Mouse (Mus musculus): ENCODE data around the gene Mmd. TPM values are rescaled to one million over a fixed set of nuclear protein-coding genes. Genes with fewer than 3 reads are reported as not detected.

Mmd gene
- polyA plus RNA-seq, 1 experiment from 2014 or later, result 148 TPM

DNA sequence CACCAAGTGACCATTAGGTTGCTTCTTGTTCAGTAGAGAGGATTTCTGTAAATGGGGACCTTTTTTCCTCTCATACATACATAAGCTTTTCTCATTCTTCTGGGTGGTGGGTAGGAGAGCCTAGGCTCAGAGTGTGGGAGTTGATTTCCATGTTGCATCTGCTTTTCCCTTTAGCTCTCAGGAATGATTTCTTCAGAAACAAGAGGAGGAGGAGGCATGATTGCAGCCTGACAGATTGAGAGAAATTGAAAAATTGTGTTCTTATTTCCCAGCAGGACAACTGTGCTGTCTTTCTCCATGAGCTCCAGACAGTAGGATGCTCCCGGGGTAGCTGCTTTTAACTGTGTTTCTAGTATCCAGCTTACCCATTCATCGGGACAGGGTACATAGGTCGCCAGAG lies 5.3 kb downstream of the Mmd start:
- Histone ChIP-seq H3K9ac (ENCODE audit: low read depth, low read length) (no peak overlapping the region), H3K4me1 (ENCODE audit: control insufficient read depth, insufficient read depth, low read length) (peaks cover 25% of the 10 kb centered on the region), H3K9me3 (replicated peaks; ENCODE audit: control insufficient read depth, low read length, poor library complexity, severe bottlenecking) (no peaks in the 10 kb centered on the region), H3K27me3 (ENCODE audit: control insufficient read depth, insufficient read depth, low read depth, low read length) (no peaks in the 10 kb centered on the region), H3K27ac (ENCODE audit: low read length) (no peak overlapping the region), H3K4me3 (ENCODE audit: low read depth, low read length) (no peak overlapping the region), H3K4me2 (ENCODE audit: low read length) (no peak overlapping the region), H3K36me3 (ENCODE audit: control insufficient read depth, insufficient read depth, low read length) (0 out of 2 replicates have a peak, but pooled peaks cover 3% of the 10 kb centered on the region)
- ATAC-seq, result no peak
- WGBS, result 88% methylated on average over 3 of the region's 3 CpGs

DNA sequence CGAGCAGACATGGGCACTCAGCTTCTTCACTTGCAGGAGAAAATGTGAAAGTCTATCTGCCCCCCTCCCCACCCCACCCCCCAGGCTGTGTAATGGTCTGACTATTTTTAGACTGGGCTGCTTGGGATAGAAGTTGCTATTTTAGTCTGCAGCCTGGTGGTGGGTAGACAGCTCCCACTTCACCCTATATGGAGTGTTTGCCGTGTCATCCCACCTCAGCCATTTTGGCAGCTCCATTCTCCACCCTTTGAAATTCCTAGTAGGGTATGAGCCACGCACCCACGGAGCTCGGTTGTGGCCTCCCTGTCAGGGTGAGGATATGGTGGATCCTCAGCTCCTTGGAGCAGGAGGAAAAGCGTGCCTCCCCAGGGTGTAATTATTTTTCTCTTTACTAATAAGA lies 6.4 kb downstream of the Mmd start:
- H3K4me2 ChIP-seq (ENCODE audit: low read length), result no peak overlapping the region
- peaks cover 10% of the 10 kb centered on the region for H3K36me3 ChIP-seq (ENCODE audit: control insufficient read depth, insufficient read depth, low read length)
- 76% methylated on average over 6 of the region's 6 CpGs for WGBS
- ATAC-seq, result no peak
- H3K4me1 ChIP-seq (ENCODE audit: control insufficient read depth, insufficient read depth, low read length), result peaks cover 19% of the 10 kb centered on the region
- no peak overlapping the region for H3K9ac ChIP-seq (ENCODE audit: low read depth, low read length)
- no peak overlapping the region for H3K4me3 ChIP-seq (ENCODE audit: low read depth, low read length)
- no peak overlapping the region for H3K27ac ChIP-seq (ENCODE audit: low read length)
- H3K9me3 ChIP-seq (replicated peaks; ENCODE audit: control insufficient read depth, low read length, poor library complexity, severe bottlenecking), result no peaks in the 10 kb centered on the region
- no peaks in the 10 kb centered on the region for H3K27me3 ChIP-seq (ENCODE audit: control insufficient read depth, insufficient read depth, low read depth, low read length)

DNA sequence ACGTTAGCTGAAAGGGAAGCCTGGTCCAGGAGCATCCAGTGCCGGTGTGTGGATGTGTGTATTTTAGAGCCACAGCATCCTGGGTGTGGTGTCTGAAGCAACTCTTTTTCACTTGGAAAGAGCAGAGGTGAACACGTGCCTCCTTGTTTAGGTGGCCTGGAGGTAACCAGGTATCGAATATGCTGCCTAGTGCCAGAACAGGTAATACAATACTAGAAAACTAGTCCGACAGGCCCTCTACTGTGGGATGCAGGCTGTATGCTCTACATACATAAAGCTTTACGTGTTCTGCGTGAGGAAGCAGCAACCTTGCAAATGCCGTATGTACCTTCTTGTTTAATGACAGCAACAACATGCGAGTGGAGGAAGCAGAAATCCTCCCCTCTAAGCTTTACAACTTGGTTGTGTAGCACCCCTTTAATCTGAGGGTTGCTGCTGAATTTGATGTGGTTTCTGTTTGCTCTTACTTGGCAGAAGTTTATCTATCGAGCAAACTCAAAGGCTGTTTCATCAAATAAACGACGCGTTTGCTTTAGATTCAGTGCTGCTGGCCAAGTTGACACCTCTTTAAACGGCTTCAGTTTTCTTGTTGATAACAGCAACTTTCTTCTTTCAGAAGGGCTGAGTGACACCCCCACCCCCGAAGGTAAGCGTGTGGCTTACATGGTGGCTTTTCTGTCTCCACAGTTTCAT lies 7.7 kb downstream of the Mmd start:
- H3K36me3 ChIP-seq (ENCODE audit: control insufficient read depth, insufficient read depth, low read length), result peaks cover 20% of the 10 kb centered on the region
- peaks cover 12% of the 10 kb centered on the region for H3K4me1 ChIP-seq (ENCODE audit: control insufficient read depth, insufficient read depth, low read length)
- no peak overlapping the region for H3K27ac ChIP-seq (ENCODE audit: low read length)
- H3K4me2 ChIP-seq (ENCODE audit: low read length), result no peak overlapping the region
- no peak overlapping the region for H3K9ac ChIP-seq (ENCODE audit: low read depth, low read length)
- WGBS, result 92% methylated on average over 16 of the region's 16 CpGs
- no peaks in the 10 kb centered on the region for H3K9me3 ChIP-seq (replicated peaks; ENCODE audit: control insufficient read depth, low read length, poor library complexity, severe bottlenecking)
- H3K27me3 ChIP-seq (ENCODE audit: control insufficient read depth, insufficient read depth, low read depth, low read length), result no peaks in the 10 kb centered on the region
- no peak overlapping the region for H3K4me3 ChIP-seq (ENCODE audit: low read depth, low read length)
- no peak for ATAC-seq

DNA sequence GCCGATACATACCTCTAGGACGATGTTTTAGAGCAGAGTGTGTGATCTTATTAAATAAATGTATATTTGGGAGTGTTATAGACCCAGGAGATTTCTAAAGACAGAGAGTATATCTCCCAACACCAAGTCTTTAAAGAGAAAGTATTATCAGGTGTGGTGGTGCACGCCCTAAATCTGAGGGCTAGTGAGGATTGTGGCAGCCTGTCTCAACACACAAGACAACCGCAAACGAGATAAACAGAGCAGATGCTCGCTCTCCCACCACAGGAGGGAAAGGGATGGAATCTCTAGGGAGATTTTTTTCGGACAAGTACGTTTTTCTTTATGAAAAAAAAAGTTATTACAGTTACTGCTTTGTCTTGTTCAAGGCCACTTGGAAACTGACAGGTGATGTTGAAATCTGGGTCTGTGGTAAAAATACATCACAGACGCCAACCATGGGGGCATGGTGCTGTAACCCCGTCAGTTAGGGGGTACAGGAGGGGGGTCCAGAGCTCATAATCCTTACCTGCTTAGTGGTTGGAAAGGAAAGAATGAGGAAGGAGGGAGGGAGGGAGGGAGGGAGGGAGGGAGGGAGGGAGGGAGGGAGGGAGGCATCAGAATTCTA lies 9.2 kb downstream of the Mmd start:
- Histone ChIP-seq H3K36me3 (ENCODE audit: control insufficient read depth, insufficient read depth, low read length) (peaks cover 28% of the 10 kb centered on the region), H3K9ac (ENCODE audit: low read depth, low read length) (no peak overlapping the region), H3K27ac (ENCODE audit: low read length) (no peak overlapping the region), H3K27me3 (ENCODE audit: control insufficient read depth, insufficient read depth, low read depth, low read length) (no peaks in the 10 kb centered on the region), H3K4me2 (ENCODE audit: low read length) (no peak overlapping the region), H3K9me3 (replicated peaks; ENCODE audit: control insufficient read depth, low read length, poor library complexity, severe bottlenecking) (no peaks in the 10 kb centered on the region), H3K4me3 (ENCODE audit: low read depth, low read length) (no peak overlapping the region), H3K4me1 (ENCODE audit: control insufficient read depth, insufficient read depth, low read length) (peaks cover 2% of the 10 kb centered on the region)
- no peak for ATAC-seq
- WGBS, result 84% methylated on average over 10 of the region's 10 CpGs

GRCm38 (mm10) chr11:90259071-90259470 lies 9.8 kb downstream of the Mmd start:
- ATAC-seq, result no peak
- H3K4me1 ChIP-seq (ENCODE audit: control insufficient read depth, insufficient read depth, low read length), result peaks cover 2% of the 10 kb centered on the region
- peaks cover 28% of the 10 kb centered on the region for H3K36me3 ChIP-seq (ENCODE audit: control insufficient read depth, insufficient read depth, low read length)
- no peaks in the 10 kb centered on the region for H3K9me3 ChIP-seq (replicated peaks; ENCODE audit: control insufficient read depth, low read length, poor library complexity, severe bottlenecking)
- no peak overlapping the region for H3K27ac ChIP-seq (ENCODE audit: low read length)
- H3K4me2 ChIP-seq (ENCODE audit: low read length), result no peak overlapping the region
- no peaks in the 10 kb centered on the region for H3K27me3 ChIP-seq (ENCODE audit: control insufficient read depth, insufficient read depth, low read depth, low read length)
- 68% methylated on average over 4 of the region's 4 CpGs for WGBS
- H3K4me3 ChIP-seq (ENCODE audit: low read depth, low read length), result no peak overlapping the region
- no peak overlapping the region for H3K9ac ChIP-seq (ENCODE audit: low read depth, low read length)

DNA sequence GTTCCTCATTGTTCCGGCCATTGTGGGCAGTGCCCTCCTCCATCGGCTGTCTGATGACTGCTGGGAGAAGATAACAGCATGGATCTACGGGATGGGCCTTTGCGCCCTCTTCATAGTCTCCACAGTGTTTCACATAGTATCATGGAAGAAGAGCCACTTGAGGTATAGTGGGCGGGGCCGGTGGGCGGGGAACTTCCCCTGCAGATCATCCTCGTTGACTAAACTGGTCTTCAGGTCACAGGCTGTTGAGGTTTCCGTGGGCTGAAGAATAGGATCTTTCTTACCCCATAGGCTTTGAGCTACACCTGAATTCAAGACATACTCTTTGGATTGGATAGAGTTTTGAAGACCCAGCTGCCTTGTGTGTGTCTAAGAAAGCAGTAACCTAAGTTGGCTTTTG lies 10.6 kb downstream of the Mmd start:
- peaks cover 32% of the 10 kb centered on the region for H3K36me3 ChIP-seq (ENCODE audit: control insufficient read depth, insufficient read depth, low read length)
- H3K9me3 ChIP-seq (replicated peaks; ENCODE audit: control insufficient read depth, low read length, poor library complexity, severe bottlenecking), result no peaks in the 10 kb centered on the region
- WGBS, result 87% methylated on average over 9 of the region's 9 CpGs
- H3K4me1 ChIP-seq (ENCODE audit: control insufficient read depth, insufficient read depth, low read length), result peaks cover 2% of the 10 kb centered on the region
- H3K4me3 ChIP-seq (ENCODE audit: low read depth, low read length), result no peak overlapping the region
- no peaks in the 10 kb centered on the region for H3K27me3 ChIP-seq (ENCODE audit: control insufficient read depth, insufficient read depth, low read depth, low read length)
- no peak overlapping the region for H3K27ac ChIP-seq (ENCODE audit: low read length)
- H3K9ac ChIP-seq (ENCODE audit: low read depth, low read length), result no peak overlapping the region
- ATAC-seq, result no peak
- no peak overlapping the region for H3K4me2 ChIP-seq (ENCODE audit: low read length)

DNA sequence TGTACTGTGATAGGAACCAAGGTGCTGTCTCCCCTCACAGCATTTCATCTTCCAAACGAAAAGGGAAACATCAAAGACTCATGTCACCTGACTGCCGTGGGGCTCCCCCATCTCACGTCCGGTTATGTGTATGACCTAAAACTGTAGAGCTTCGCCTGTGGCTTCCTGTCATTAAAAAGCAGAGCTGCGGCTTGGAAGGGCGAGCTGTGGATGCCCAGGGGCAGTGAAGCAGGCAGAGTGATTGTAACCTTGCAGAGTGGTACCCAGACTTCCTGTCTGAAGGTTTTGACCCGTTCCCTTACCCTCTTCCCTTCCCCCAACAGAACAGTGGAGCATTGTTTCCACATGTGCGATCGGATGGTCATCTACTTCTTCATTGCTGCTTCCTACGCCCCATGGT lies 14.9 kb downstream of the Mmd start:
- peaks cover 31% of the 10 kb centered on the region for H3K36me3 ChIP-seq (ENCODE audit: control insufficient read depth, insufficient read depth, low read length)
- H3K27ac ChIP-seq (ENCODE audit: low read length), result no peak overlapping the region
- H3K9ac ChIP-seq (ENCODE audit: low read depth, low read length), result no peak overlapping the region
- no peak for ATAC-seq
- 91% methylated on average over 11 of the region's 11 CpGs for WGBS
- H3K4me1 ChIP-seq (ENCODE audit: control insufficient read depth, insufficient read depth, low read length), result peaks cover 2% of the 10 kb centered on the region
- H3K27me3 ChIP-seq (ENCODE audit: control insufficient read depth, insufficient read depth, low read depth, low read length), result no peaks in the 10 kb centered on the region
- H3K4me3 ChIP-seq (ENCODE audit: low read depth, low read length), result no peak overlapping the region
- H3K4me2 ChIP-seq (ENCODE audit: low read length), result no peak overlapping the region
- H3K9me3 ChIP-seq (replicated peaks; ENCODE audit: control insufficient read depth, low read length, poor library complexity, severe bottlenecking), result no peaks in the 10 kb centered on the region

DNA sequence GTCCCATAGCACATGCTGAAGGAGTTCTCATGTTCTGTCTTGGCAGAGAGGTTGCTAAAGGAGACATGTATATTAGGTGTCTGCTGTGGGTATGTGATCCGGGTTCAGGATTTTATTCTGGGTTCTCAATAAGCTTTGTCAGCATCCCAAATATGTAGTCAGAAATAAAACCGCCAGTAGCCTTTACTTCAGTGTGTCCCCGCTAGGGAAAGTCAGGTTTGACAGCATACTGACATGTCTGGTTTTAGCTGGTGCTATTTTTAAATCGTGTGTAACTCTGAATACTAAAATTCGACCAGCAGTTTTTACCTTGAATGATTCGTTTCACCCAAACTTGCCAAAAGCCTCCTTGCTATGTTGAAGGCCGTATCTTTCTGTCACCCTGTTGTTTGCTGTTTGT lies 16.3 kb downstream of the Mmd start:
- Histone ChIP-seq H3K4me2 (ENCODE audit: low read length) (no peak overlapping the region), H3K4me1 (ENCODE audit: control insufficient read depth, insufficient read depth, low read length) (peaks cover 10% of the 10 kb centered on the region), H3K36me3 (ENCODE audit: control insufficient read depth, insufficient read depth, low read length) (peaks cover 26% of the 10 kb centered on the region), H3K9me3 (replicated peaks; ENCODE audit: control insufficient read depth, low read length, poor library complexity, severe bottlenecking) (no peaks in the 10 kb centered on the region), H3K27me3 (ENCODE audit: control insufficient read depth, insufficient read depth, low read depth, low read length) (no peaks in the 10 kb centered on the region), H3K9ac (ENCODE audit: low read depth, low read length) (no peak overlapping the region), H3K27ac (ENCODE audit: low read length) (no peak overlapping the region), H3K4me3 (ENCODE audit: low read depth, low read length) (no peak overlapping the region)
- 86% methylated on average over 7 of the region's 7 CpGs for WGBS
- no peak for ATAC-seq

- Histone ChIP-seq H3K4me1 (ENCODE audit: control insufficient read depth, insufficient read depth, low read length) (peaks cover 10% of the 10 kb centered on the region), H3K9ac (ENCODE audit: low read depth, low read length) (no peak overlapping the region), H3K4me3 (ENCODE audit: low read depth, low read length) (no peak overlapping the region), H3K27me3 (ENCODE audit: control insufficient read depth, insufficient read depth, low read depth, low read length) (no peaks in the 10 kb centered on the region), H3K4me2 (ENCODE audit: low read length) (no peak overlapping the region), H3K27ac (ENCODE audit: low read length) (no peak overlapping the region), H3K9me3 (replicated peaks; ENCODE audit: control insufficient read depth, low read length, poor library complexity, severe bottlenecking) (no peaks in the 10 kb centered on the region), H3K36me3 (ENCODE audit: control insufficient read depth, insufficient read depth, low read length) (peaks cover 23% of the 10 kb centered on the region)
- 60% methylated on average over 5 of the region's 5 CpGs for WGBS
- ATAC-seq, result no peak
Observed at GRCm38 (mm10) chr11:90268934-90269333, 19.7 kb downstream of the Mmd start.
